Mouse (Mus musculus): ENCODE results near the gene Cdc14a. TPM values are rescaled to one million over a fixed set of nuclear protein-coding genes. Genes with fewer than 3 reads are reported as not detected.

Cdc14a gene
- polyA plus RNA-seq, 1 experiment from 2014 or later: 2.9 TPM

DNA sequence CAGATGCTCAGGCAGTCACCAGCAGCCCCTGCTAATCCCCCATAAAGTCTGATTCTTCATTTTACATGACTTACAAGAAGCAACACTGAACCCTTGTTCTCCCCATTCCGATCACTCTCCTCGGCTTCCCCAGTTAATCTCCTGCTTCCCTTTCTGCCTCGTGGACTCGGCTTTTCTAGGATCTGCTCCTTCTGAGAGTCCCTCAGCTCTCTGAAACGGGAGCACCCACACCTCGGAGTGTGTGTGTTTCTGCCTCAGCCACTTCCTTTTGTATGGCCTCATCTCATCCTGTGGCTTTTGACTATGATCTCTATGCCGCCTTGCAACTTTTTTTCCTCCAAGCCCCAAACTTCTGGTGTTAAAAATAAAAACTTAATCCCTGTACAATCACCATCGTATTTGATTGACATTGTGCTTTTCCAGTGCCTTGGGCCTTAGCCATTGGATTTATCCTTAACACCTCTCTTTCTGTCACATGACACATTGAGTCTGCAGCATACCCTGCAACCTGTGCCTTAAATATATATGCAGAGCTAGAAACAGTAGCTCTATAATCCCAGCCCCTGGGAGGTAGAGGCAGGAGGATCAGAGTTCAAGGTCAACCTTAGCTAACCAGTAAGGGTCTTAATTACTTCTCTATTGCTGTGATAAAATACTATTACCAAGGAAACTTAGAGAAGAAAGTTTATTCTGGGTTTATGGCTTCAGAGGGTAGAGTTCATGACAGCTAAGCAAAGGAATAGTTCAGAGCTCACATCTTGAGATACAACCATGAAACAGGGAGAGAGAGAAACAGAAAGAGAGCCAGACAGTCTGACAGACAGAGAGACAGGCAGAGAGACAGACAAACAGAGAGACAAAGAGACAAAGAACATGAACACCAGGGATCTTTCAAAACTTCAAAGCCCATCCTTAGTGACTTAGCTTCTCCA lies 16.5 kb upstream of the Cdc14a start:
- H3K27ac ChIP-seq (ENCODE audit: low read depth, low read length): no peak overlapping the region
- no peak for ATAC-seq
- no peak overlapping the region for H3K4me2 ChIP-seq (ENCODE audit: low read length)
- no peaks in the 10 kb centered on the region for H3K36me3 ChIP-seq (ENCODE audit: control insufficient read depth, insufficient read depth, low read length)
- H3K4me1 ChIP-seq (ENCODE audit: control insufficient read depth, insufficient read depth, low read depth, low read length): no peaks in the 10 kb centered on the region
- WGBS: 79% methylated on average over 8 of the region's 8 CpGs
- no peaks in the 10 kb centered on the region for H3K9me3 ChIP-seq (ENCODE audit: control insufficient read depth, low read length)
- H3K4me3 ChIP-seq (ENCODE audit: low read length): no peak overlapping the region
- no peak overlapping the region for H3K9ac ChIP-seq (ENCODE audit: low read depth, low read length)
- H3K27me3 ChIP-seq (replicated peaks; ENCODE audit: control insufficient read depth, insufficient read depth, low read length): no peaks in the 10 kb centered on the region

DNA sequence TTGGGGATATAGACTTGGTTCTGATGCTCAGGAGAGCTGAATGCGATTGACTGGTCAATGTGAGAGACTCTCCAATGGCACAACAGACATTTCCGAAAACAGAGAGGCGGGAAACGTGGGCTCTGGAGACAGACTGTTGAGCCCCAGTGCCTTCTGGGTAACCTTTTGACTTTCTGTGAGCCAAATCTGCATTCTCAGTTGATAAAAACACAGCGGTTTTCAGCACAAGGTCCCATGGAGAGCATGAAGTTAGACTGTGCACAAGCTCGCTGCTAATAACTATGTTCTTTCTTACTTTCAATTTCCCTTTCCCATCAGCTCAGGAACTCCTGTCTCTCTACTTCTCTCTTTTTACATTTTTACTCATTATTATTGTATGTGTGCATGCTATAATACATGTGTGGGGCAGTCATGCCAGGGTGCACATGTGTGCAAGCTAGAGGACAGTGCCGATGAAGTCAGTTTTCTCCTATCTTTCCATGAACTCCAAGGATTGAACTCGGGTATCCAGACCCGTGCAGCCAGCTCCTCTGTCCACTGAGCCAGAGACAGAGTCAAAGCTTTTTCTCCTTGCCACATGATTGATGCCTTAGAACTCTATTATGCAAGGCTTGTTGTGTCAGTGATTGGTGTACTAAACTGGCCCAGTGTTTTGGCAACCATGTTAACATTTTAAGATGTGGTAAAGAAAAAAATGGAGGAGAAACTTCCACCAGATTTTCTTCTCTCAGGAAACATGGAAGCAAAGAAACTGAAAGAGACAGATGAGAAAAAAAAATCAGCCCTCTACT lies 13.2 kb upstream of the Cdc14a start:
- no peaks in the 10 kb centered on the region for H3K4me1 ChIP-seq (ENCODE audit: control insufficient read depth, insufficient read depth, low read depth, low read length)
- no peak overlapping the region for H3K4me2 ChIP-seq (ENCODE audit: low read length)
- H3K9me3 ChIP-seq (ENCODE audit: control insufficient read depth, low read length): no peaks in the 10 kb centered on the region
- H3K4me3 ChIP-seq (ENCODE audit: low read length): no peak overlapping the region
- no peaks in the 10 kb centered on the region for H3K27me3 ChIP-seq (replicated peaks; ENCODE audit: control insufficient read depth, insufficient read depth, low read length)
- H3K9ac ChIP-seq (ENCODE audit: low read depth, low read length): no peak overlapping the region
- H3K27ac ChIP-seq (ENCODE audit: low read depth, low read length): no peak overlapping the region
- no peaks in the 10 kb centered on the region for H3K36me3 ChIP-seq (ENCODE audit: control insufficient read depth, insufficient read depth, low read length)
- ATAC-seq: no peak
- 77% methylated on average over 9 of the region's 9 CpGs for WGBS

DNA sequence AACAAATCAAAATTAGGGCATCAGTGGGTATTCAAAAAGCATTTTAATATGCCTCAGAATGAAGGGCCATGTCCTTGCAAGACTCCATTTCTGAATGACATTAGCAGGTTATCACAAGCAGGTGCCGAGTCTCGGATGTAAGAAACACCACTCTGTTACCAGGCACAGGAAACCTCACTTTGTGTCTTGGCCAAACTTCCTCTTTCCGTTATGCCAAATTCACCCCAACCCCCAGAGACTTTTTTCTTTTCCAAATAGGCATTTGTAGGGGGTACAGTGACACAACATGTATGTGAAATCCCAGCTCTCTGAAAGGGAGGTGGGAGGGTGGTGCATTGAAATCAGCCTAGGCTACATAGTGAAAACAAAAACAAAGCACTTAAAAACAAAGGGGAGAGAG lies 12.3 kb upstream of the Cdc14a start:
- H3K27me3 ChIP-seq (replicated peaks; ENCODE audit: control insufficient read depth, insufficient read depth, low read length): no peaks in the 10 kb centered on the region
- H3K4me3 ChIP-seq (ENCODE audit: low read length): no peak overlapping the region
- ATAC-seq: no peak
- H3K4me1 ChIP-seq (ENCODE audit: control insufficient read depth, insufficient read depth, low read depth, low read length): no peaks in the 10 kb centered on the region
- H3K4me2 ChIP-seq (ENCODE audit: low read length): no peak overlapping the region
- no peaks in the 10 kb centered on the region for H3K9me3 ChIP-seq (ENCODE audit: control insufficient read depth, low read length)
- no peak overlapping the region for H3K27ac ChIP-seq (ENCODE audit: low read depth, low read length)
- H3K9ac ChIP-seq (ENCODE audit: low read depth, low read length): no peak overlapping the region
- no peaks in the 10 kb centered on the region for H3K36me3 ChIP-seq (ENCODE audit: control insufficient read depth, insufficient read depth, low read length)
- WGBS: 89% methylated on average over 3 of the region's 3 CpGs

DNA sequence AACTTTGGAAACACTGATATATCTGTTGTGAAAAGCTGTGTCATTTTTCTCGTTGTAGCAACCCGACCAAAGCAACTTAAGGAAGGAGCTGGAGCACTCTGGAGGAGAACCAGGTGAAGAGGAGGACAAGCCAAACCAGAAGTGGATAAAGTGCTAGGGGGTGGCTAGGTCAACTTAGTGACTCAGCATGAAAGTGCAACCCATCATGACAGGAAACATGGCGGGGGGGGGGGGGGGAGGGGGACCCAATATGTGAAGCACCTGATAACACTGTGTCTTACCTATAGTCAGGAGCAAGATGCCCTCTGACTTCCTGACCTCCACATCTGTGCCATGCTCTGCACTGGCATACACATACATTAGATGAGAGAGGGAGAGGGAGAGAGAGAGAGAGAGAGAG lies 10.9 kb upstream of the Cdc14a start:
- Histone ChIP-seq H3K9me3 (ENCODE audit: control insufficient read depth, low read length) (no peaks in the 10 kb centered on the region), H3K4me3 (ENCODE audit: low read length) (no peak overlapping the region), H3K27me3 (replicated peaks; ENCODE audit: control insufficient read depth, insufficient read depth, low read length) (no peaks in the 10 kb centered on the region), H3K4me1 (ENCODE audit: control insufficient read depth, insufficient read depth, low read depth, low read length) (no peaks in the 10 kb centered on the region), H3K9ac (ENCODE audit: low read depth, low read length) (no peak overlapping the region), H3K4me2 (ENCODE audit: low read length) (no peak overlapping the region), H3K36me3 (ENCODE audit: control insufficient read depth, insufficient read depth, low read length) (no peaks in the 10 kb centered on the region), H3K27ac (ENCODE audit: low read depth, low read length) (no peak overlapping the region)
- WGBS: 85% methylated on average over 2 of the region's 3 CpGs
- ATAC-seq: no peak

DNA sequence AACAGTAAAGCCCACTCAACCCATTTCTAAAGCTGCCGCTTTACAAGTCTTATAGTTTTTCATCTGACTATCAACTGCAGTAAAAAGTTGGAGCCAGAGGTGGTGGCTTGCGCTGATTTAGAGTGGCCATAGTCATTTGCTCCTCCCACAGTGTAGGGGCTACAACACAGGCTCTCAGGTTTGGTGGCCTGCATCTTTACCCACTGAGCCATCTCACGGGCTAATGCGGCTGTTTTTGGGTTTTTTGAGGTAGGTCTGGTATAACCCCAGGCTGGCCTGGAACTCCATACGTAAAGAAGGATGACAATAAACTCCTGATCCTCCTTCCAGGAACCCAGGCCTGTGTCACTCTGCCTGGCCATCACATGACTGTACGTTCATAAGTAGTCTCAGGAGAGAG lies 2.1 kb upstream of the Cdc14a start:
- Histone ChIP-seq H3K27ac (ENCODE audit: low read depth, low read length) (no peak overlapping the region), H3K36me3 (ENCODE audit: control insufficient read depth, insufficient read depth, low read length) (no peaks in the 10 kb centered on the region), H3K4me2 (ENCODE audit: low read length) (no peak overlapping the region), H3K4me3 (ENCODE audit: low read length) (no peak overlapping the region), H3K4me1 (ENCODE audit: control insufficient read depth, insufficient read depth, low read depth, low read length) (peaks cover 4% of the 10 kb centered on the region; the same call in 1 of the 2 replicates), H3K9me3 (ENCODE audit: control insufficient read depth, low read length) (no peaks in the 10 kb centered on the region), H3K9ac (ENCODE audit: low read depth, low read length) (no peak overlapping the region), H3K27me3 (replicated peaks; ENCODE audit: control insufficient read depth, insufficient read depth, low read length) (no peaks in the 10 kb centered on the region)
- no peak for ATAC-seq
- 95% methylated on average over 6 of the region's 6 CpGs for WGBS

DNA sequence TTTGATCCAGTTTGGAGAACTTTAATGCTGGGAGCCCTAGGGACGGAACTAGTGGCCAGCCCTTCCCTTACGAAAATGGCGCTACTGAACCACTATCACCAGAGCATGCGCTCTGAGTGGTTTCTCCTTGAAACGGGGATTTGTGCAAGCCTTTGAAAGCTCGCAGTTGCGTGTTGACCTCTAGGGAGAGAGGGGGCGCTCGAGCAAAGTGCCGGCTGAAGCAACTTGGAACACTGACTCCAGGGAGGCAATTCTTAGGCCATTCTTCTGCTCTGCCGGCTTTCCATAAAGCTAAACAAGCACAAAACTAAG lies 1.1 kb upstream of the Cdc14a start:
- Histone ChIP-seq H3K4me2 (ENCODE audit: low read length) (peak overlapping the region; percentile 98), H3K9ac (ENCODE audit: low read depth, low read length) (peak overlapping the region; percentile 75; the same call in 1 of the 2 replicates), H3K4me3 (ENCODE audit: low read length) (peak overlapping the region; percentile 58), H3K4me1 (ENCODE audit: control insufficient read depth, insufficient read depth, low read depth, low read length) (peaks cover 4% of the 10 kb centered on the region; the same call in 1 of the 2 replicates), H3K36me3 (ENCODE audit: control insufficient read depth, insufficient read depth, low read length) (no peaks in the 10 kb centered on the region), H3K27me3 (replicated peaks; ENCODE audit: control insufficient read depth, insufficient read depth, low read length) (no peaks in the 10 kb centered on the region), H3K9me3 (ENCODE audit: control insufficient read depth, low read length) (no peaks in the 10 kb centered on the region), H3K27ac (ENCODE audit: low read depth, low read length) (peak overlapping the region; percentile 74)
- peak; percentile 58 for ATAC-seq
- WGBS: under 1% methylated on average over 11 of the region's 11 CpGs

DNA sequence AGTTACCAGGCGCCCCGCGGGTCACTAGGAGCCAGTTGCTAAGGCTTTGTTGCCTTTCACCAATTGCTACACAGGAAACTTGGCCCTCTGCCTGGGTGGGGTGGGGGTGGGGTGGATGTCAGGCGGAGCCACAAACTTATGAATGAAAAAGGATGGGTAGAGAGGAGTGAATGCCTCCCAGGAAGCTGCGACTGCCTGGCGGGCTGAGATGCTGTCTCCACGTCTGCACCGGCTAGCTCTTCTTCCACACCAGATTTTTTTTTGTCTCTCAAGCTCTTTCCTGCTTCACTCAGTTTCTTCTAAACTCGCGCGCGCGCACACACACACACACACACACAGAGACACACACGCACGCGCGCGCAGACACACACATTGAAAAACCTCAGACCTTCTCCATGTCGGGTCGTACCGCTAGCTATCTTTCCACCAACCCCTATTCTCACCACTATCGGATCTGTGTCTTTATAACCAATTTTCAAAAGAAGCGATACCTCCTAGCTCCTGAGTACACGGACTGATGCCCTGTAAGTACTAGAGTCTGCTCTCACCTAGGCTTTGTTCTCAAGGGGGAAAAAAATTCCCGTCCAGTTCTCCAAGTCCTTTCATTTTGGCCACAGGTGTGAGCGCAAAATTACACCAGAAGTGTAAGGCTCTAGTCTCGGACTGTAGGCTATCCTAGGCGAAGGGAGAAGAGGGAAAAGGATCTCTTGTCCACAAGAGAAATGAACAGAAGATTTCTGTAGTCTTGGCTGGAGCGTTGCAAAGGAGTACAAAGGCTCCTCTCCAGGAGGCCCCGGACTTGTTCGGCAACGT lies 534 bp upstream of the Cdc14a start:
- Histone ChIP-seq H3K9me3 (ENCODE audit: control insufficient read depth, low read length) (no peaks in the 10 kb centered on the region), H3K4me1 (ENCODE audit: control insufficient read depth, insufficient read depth, low read depth, low read length) (peaks cover 4% of the 10 kb centered on the region; the same call in 1 of the 2 replicates), H3K4me3 (ENCODE audit: low read length) (peak overlapping the region; percentile 58), H3K27ac (ENCODE audit: low read depth, low read length) (peak overlapping the region; percentile 74), H3K27me3 (replicated peaks; ENCODE audit: control insufficient read depth, insufficient read depth, low read length) (no peaks in the 10 kb centered on the region), H3K4me2 (ENCODE audit: low read length) (peak overlapping the region; percentile 98), H3K36me3 (ENCODE audit: control insufficient read depth, insufficient read depth, low read length) (no peaks in the 10 kb centered on the region), H3K9ac (ENCODE audit: low read depth, low read length) (peak overlapping the region; percentile 75)
- ATAC-seq: 0 out of 2 replicates have a peak, but pooled peaks have one; percentile 5
- WGBS: under 1% methylated on average over 32 of the region's 32 CpGs

DNA sequence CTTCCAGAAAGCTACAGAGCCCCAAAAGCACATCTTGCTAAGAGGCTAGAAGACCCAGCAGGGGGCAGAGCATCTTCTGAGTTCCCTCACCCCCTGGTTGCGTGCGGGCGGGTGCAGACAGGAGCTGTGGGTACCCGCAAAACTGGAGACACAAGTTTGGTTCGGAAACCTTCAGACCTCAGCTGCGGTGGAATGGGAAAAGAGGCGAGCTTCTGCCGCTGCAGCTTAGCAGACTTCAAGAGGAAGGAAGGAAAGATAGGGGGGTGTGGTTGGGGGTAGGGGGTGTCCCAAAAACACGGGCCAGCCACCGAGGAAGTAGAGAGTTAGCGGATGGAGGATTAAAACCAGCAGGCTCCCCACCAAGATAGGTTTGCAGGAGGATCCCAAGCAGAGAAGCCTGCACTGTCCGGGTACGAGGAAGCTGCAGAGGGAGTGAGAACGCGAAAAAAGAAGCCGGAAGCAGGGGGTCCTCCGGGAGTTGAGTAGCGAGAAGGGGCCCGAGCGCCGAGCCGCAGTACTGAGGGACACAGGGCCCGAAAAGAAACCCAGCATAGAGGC lies 958 bp downstream of the Cdc14a start:
- no peaks in the 10 kb centered on the region for H3K36me3 ChIP-seq (ENCODE audit: control insufficient read depth, insufficient read depth, low read length)
- peaks cover 4% of the 10 kb centered on the region; the same call in 1 of the 2 replicates for H3K4me1 ChIP-seq (ENCODE audit: control insufficient read depth, insufficient read depth, low read depth, low read length)
- 0% methylated on average over 23 of the region's 23 CpGs for WGBS
- H3K4me2 ChIP-seq (ENCODE audit: low read length): peak overlapping the region; percentile 98
- no peaks in the 10 kb centered on the region for H3K9me3 ChIP-seq (ENCODE audit: control insufficient read depth, low read length)
- no peaks in the 10 kb centered on the region for H3K27me3 ChIP-seq (replicated peaks; ENCODE audit: control insufficient read depth, insufficient read depth, low read length)
- peak overlapping the region; percentile 74 for H3K27ac ChIP-seq (ENCODE audit: low read depth, low read length)
- peak overlapping the region; percentile 75 for H3K9ac ChIP-seq (ENCODE audit: low read depth, low read length)
- ATAC-seq: peak; percentile 29
- peak overlapping the region; percentile 58 for H3K4me3 ChIP-seq (ENCODE audit: low read length)

Measured in hindbrain, embryonic 16.5 days (tissue).